Mouse (Mus musculus): ENCODE results near the gene Rpl6.

- TF ChIP-seq POLR2A (IDR thresholded peaks at IDR 0.05; ENCODE audit: extremely low read depth, insufficient read depth, low read length) (no peak), CTCF (IDR thresholded peaks at IDR 0.05; ENCODE audit: extremely low read depth, insufficient read depth, low read length) (no peak)
Observed at GRCm38 (mm10) chr5:121224856-121225255, 20.6 kb downstream of the Rpl6 start.
